Comparison of ENCODE assay signal across 7 mouse cellular contexts in genomic region chr11:60935326-60935974, GRCm38 (mm10). TPM values are rescaled to one million over a fixed set of nuclear protein-coding genes. Genes with fewer than 3 reads are reported as not detected.
DNase-seq lines count a peak whose midpoint lies in the region; ATAC-seq and TF ChIP-seq lines count a peak whose summit lies in the region.

No protein-coding gene starts in this region.

- no peaks in the 10 kb centered on the region for H3K9me3 ChIP-seq in liver, embryonic 16.5 days (replicated peaks; ENCODE audit: control insufficient read depth, low read length)

- peak; percentile 90 for DNase-seq in MEL-GATA-1-ER (ENCODE audit: extremely low read depth, low read depth)
- DNase-seq in adrenal gland, postnatal 25 days: peak; percentile 79
- peak; percentile 88 for DNase-seq in gastrocnemius, postnatal 25 days
- DNase-seq in kidney, adult 2 months: peak; percentile 82
- no peak for DNase-seq in embryo, embryonic 11 days

- H3K4me3 ChIP-seq in kidney, adult 2 months (ENCODE audit: insufficient read depth, low read depth, low read length): 0 out of 2 replicates have a peak overlapping the region, but pooled peaks have one; percentile 0
- peak overlapping the region; percentile 48 for H3K4me3 ChIP-seq in liver, embryonic 16.5 days (ENCODE audit: low read depth, low read length)
- H3K4me3 ChIP-seq in small intestine, adult 2 months (ENCODE audit: low read depth, low read length): peak overlapping the region; percentile 50

- peak overlapping the region; percentile 66 for H3K27ac ChIP-seq in kidney, adult 2 months (ENCODE audit: insufficient read depth, low read depth, low read length)
- H3K27ac ChIP-seq in liver, embryonic 16.5 days (ENCODE audit: low read length): peak overlapping the region; percentile 98
- H3K27ac ChIP-seq in small intestine, adult 2 months (ENCODE audit: insufficient read depth, low read depth, low read length): peak overlapping the region; percentile 98

- peaks cover 61% of the 10 kb centered on the region for H3K4me1 ChIP-seq in kidney, adult 2 months (ENCODE audit: control insufficient read depth, insufficient read depth, low read length)
- peaks cover 74% of the 10 kb centered on the region for H3K4me1 ChIP-seq in liver, embryonic 16.5 days (ENCODE audit: control insufficient read depth, low read depth, low read length)
- H3K4me1 ChIP-seq in small intestine, adult 2 months (ENCODE audit: control insufficient read depth, insufficient read depth, insufficient read length, low read length): peaks cover 56% of the 10 kb centered on the region

- peak; percentile 79 for ATAC-seq in liver, embryonic 16.5 days (ENCODE audit: low read depth)

- no peak for TF ChIP-seq CTCF in kidney, adult 2 months (conservative IDR thresholded peaks at IDR 0.05; ENCODE audit: insufficient read depth, insufficient read length, low read depth, low read length)
- TF ChIP-seq CTCF in small intestine, adult 2 months (IDR thresholded peaks at IDR 0.05; ENCODE audit: extremely low read depth, insufficient read length, insufficient replicate concordance, low read depth, low read length): no peak

- H3K9ac ChIP-seq in liver, embryonic 16.5 days (ENCODE audit: low read depth, low read length): peak overlapping the region; percentile 71

- TF ChIP-seq POLR2A in kidney, adult 2 months (IDR thresholded peaks at IDR 0.05; ENCODE audit: low read depth, low read length): no peak
- TF ChIP-seq POLR2A in small intestine, adult 2 months (IDR thresholded peaks at IDR 0.05; ENCODE audit: low read depth, low read length): no peak

- peak overlapping the region; percentile 67 for H3K4me2 ChIP-seq in liver, embryonic 16.5 days (ENCODE audit: low read depth, low read length)

- H3K36me3 ChIP-seq in kidney, adult 2 months (ENCODE audit: control insufficient read depth, insufficient read depth, low read length): no peaks in the 10 kb centered on the region
- peaks cover 7% of the 10 kb centered on the region for H3K36me3 ChIP-seq in liver, embryonic 16.5 days (ENCODE audit: control insufficient read depth, insufficient read depth)
- H3K36me3 ChIP-seq in small intestine, adult 2 months (ENCODE audit: control insufficient read depth, insufficient read depth, low read length): peaks cover 3% of the 10 kb centered on the region

- 14% methylated on average over 7 of the region's 7 CpGs for WGBS in kidney, adult 2 months
- WGBS in liver, embryonic 16.5 days (ENCODE audit: insufficient replicate concordance): 9% methylated on average over 7 of the region's 7 CpGs
- WGBS in small intestine, adult 2 months: 15% methylated on average over 7 of the region's 7 CpGs

- H3K27me3 ChIP-seq in kidney, adult 2 months (replicated peaks; ENCODE audit: control insufficient read depth, insufficient read depth, low read length): no peaks in the 10 kb centered on the region
- H3K27me3 ChIP-seq in liver, embryonic 16.5 days (ENCODE audit: control insufficient read depth, insufficient read depth, low read depth, low read length): no peaks in the 10 kb centered on the region
- H3K27me3 ChIP-seq in small intestine, adult 2 months (ENCODE audit: control insufficient read depth, insufficient read depth, low read length): no peaks in the 10 kb centered on the region

RNA-seq across cellular contexts. Expression of gene Map2k3, which starts 3.6 kb away (rescaled TPM):
- 128 and 161 TPM in 2 replicates for total RNA-seq in adrenal gland, postnatal 25 days (2021)
- 100 to 1,000 TPM; 154 to 218 TPM for total RNA-seq in gastrocnemius, postnatal 25 days (2021)
- polyA plus RNA-seq in kidney, adult 2 months (2012; rRNA removed): 33.0 and 44.8 TPM in 2 replicates
- 121 and 134 TPM in 2 replicates for polyA plus RNA-seq in liver, embryonic 16.5 days (2015; fragmentation: Nextera tagmentation; extraction: Ambion mirVana)
- polyA plus RNA-seq in small intestine, adult 2 months (2012; rRNA removed): 71.6 and 98.9 TPM in 2 replicates

RNA-seq across cellular contexts. Expression of gene Natd1, which starts 20.9 kb away (rescaled TPM):
- 21.5 and 27.5 TPM in 2 replicates for total RNA-seq in adrenal gland, postnatal 25 days (2021)
- total RNA-seq in gastrocnemius, postnatal 25 days (2021): 10 to 100 TPM in 1 of 2 experiments, 1 to 10 TPM in 1; 9.5 to 10.3 TPM
- 39.3 and 46.2 TPM in 2 replicates for polyA plus RNA-seq in kidney, adult 2 months (2012; rRNA removed)
- 9.9 and 14.3 TPM in 2 replicates for polyA plus RNA-seq in liver, embryonic 16.5 days (2015; fragmentation: Nextera tagmentation; extraction: Ambion mirVana)
- polyA plus RNA-seq in small intestine, adult 2 months (2012; rRNA removed): 7.1 and 13.2 TPM in 2 replicates

RNA-seq across cellular contexts. Expression of gene Tmem11, which starts 56.4 kb away (rescaled TPM):
- 40.4 and 41.5 TPM in 2 replicates for total RNA-seq in adrenal gland, postnatal 25 days (2021)
- total RNA-seq in gastrocnemius, postnatal 25 days (2021): 10 to 100 TPM; 34.0 TPM
- 78.2 and 81.1 TPM in 2 replicates for polyA plus RNA-seq in kidney, adult 2 months (2012; rRNA removed)
- polyA plus RNA-seq in liver, embryonic 16.5 days (2015; fragmentation: Nextera tagmentation; extraction: Ambion mirVana): 23.2 and 23.4 TPM in 2 replicates
- polyA plus RNA-seq in small intestine, adult 2 months (2012; rRNA removed): 35.6 and 55.5 TPM in 2 replicates

Comparison
In these comparisons a context has a peak if more than half of its experiments do, and no peak if none do; other contexts are left out.
1. H3K4me3 ChIP-seq: peak in every context shown above with its lines; median percentile 50 in small intestine, adult 2 months; 48 in liver, embryonic 16.5 days; 0 in kidney, adult 2 months.